Mouse (Mus musculus): ENCODE results near the gene Armc6.

Gene Armc6

DNA sequence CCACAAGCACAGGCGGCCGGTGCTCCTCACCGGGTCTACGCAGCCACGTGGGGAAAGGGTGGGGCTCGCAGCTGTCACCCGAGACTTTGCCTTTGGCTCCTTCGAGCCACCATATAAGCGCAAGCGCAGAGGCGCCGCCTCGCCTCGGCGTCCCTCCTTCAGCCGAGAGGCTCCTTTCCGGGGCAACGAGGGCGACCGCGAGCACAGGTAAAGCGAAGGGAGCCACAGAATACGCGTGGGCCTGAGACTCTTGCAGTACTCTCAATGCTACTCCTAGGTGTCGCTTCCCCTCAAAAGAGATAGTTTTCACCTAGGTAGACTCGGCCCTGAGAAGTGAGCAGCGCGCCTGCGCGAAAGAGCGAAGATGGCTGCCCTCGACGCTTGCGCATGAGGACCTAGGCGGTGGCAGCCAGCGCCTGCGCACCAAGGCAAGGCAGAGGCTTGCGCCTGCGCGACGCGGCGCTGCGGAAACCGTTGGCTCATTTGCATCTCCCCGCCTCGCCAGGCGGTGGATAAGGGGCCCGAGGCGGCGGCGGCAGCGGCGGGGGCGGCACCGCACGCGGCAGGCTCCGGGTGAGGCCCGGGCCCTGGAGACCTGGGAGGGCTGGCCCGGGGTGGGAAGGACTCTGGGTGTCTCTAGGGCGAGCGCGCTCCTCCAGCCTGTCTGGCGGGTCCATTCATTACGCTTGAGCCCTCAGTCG, at the start of gene Armc6, which contains the start of gene Sugp2:
Armc6 (minus strand) TSS at position 387 of the 701 bp plus-strand sequence.
Sugp2 (plus strand) TSS at position 147 of the 701 bp plus-strand sequence.
- DNase-seq = peak; percentile 91 to 93

DNA sequence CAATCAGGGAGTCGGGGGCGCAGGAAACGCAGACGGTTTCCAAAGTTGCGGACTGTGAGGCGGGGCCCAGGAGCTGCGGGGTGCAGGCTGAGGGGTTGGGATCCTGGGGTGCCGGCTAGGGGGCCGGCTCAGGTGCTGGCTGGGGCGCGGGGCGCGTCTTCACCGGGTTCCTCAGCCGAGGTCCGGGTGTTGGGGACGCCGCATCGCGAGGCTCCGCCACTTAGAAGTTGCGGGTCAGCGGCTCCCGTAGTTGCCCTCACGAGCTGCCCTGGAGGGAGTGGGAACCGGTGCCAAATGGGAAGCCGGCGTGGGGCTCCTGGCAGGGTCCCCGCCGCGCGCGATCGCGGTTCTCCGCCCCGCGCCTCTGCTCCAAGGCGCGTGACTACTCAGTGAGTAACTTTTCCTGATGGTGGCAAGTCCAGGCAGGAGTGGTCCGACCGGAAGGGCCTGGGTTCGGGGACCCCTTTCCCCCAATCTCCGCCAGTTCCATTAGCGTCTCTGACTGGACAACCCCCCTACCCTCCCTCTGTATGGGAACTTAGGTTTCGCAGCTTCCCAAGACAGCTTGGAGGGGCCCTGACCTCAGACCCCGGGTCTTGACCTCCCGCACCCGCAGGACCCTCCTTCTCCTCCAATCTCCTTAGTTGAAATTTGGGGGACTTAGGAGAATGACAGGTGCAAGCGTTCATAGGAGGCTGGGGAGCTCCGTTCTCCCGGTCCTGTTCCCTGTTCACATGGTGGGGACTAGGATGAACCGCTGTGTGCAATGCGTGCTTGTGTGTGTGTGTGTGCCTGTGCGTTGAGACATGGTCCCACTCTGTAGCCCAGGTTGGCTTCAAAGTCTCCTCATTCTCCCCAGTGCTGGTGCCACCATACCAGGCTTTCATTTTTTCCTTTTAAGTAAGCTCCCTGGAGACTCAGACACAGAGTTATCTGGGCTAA, 49.1 kb upstream of the Armc6 start:
- DNase-seq = no peak

DNA sequence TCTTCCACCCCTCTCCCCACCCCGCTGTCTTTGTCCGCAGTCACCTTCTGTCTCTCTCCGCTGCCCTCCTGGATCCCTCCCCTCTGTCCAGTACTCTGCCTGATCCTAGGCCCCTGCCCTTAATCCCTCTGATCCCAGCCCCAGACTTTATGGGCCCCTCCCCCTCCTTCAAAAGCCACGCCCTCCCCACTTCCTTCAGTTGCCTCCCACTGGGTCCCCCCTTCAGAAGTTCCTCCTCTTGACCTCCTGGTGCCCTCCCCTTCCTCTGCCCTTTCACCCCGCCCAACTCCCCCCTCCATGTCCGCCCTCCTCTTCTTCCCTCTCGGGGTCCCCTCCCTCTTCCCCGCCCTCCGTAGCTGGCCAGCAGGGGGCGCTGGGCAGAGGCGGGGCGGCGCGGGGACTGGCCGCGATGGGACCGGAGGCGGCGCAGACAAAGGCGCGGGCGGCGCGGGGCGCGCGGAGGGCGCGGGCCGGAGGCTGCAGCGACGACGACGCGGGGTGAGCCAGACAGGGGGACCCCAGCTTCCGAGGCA, 48.4 kb upstream of the Armc6 start, which contains the start of gene Homer3:
Homer3 (plus strand) TSS at position 225 of the 533 bp plus-strand sequence.
- DNase-seq = peak; percentile 89 to 90

DNA sequence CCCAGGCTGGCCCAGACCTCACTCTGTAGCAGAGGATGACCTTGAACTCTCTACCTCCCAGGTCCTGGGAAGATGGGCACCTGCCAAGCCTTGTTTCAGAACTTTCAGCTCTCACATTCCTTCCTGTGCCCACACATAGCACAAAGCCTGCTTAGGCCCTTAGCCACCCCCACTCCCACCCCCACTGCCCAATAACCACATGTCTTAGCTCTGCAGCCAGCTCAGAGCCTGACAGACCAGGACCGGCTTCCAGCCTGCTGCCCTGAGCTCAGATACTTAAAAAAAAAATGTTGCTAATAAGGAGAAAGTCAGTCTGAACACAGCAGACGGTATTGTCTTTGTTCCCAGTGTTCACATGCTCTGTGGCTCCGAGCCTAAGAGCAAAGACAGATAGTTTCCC, 46.7 kb upstream of the Armc6 start:
- DNase-seq = no peak

DNA sequence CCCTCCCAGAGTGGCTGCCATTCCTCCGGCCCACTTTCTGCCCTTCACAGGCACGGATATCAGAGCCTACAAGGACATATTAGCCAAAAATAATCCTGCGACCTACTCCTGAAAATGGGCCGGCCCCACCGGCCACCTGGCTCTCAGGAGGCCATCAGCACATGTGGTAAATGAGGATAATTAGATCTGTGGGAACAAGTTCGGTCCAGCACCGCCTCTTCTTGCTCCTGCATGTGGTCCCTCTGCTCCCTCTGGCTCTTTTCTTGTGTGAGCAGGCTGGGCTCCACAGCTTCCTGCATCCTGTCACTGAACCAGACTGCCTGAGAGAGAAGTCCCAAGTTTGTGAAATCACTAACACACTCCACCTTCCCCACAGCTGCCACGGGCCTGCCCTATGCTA, 45.0 kb upstream of the Armc6 start:
- DNase-seq = no peak

DNA sequence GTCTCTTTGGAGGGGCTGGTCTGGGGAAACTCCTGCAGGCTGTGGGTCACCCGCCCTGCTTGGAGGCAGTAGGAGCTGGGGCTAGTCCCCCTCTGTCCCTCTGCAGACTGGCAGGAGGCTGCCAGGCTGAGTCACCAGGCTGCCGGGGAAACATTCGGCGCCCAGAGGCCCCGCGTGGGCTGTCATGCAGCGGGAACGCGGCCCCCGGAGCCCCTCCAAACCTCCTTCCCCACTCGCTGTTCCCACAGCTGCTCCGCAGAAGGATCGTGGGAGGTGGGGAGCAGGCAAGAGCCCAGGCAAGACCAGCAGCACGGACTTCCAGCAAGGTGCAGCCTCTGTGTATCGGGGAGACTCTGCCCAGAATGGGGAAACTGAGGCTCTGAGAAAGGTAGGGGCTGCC, 43.9 kb upstream of the Armc6 start:
- no peak for DNase-seq

DNA sequence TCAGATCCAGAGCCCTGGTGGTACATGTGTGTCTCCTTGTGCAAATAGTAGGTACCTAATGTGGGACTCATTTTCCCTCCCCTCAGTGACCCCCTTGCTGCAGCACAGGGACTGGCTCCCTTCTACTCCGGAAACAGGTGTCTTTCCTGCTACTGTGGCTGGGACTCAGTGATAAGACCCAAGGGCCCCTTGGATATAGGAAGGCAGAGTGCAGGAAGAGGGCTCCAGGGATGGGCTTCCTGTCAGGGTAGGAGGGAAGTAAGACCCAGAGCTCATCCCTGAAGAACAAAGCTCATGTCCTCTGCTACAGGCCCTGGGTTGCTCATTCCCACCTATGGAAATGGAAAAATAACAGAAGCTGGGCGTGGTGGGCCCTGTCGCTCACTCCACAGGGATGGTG, 42.2 kb upstream of the Armc6 start:
- DNase-seq = no peak

DNA sequence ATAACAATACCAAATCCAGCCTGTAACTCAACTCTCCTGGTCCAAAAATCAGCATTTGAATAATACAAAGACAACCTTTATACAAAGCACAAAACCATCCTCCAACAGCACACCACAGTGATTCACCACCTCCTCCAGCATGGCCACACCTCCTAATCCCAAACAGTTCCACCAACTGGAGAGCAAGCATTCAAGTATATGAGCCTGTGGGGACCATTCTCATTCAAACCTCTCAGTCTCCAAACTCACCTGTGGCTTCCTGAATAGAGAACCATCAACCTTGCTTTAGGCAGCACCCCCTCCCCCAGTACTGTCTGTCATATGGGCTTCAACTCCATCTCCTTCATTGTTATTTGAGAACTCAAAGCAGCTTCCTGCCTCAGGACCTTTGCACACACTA, 40.1 kb upstream of the Armc6 start:
- no peak for DNase-seq

DNA sequence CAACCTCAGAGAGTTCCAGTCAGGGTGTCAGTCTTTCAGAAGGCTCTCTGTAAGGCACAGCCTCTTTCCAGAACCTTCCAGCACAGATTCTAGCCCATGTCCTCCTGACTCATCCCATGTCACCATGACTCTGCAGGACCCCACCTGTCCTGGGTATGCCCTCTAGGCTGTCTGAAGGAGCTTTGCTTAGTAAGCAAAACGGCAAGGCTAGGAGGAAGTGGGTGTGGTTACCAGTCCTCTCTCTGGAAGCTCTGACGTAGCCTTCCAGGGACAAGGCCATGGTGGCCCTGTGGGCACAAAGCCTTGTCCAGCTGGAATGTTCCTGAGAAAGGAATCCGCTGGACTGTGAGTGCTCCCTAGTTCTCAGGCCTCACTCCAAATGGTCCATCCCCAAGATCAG, 38.7 kb upstream of the Armc6 start:
- no peak for DNase-seq

DNA sequence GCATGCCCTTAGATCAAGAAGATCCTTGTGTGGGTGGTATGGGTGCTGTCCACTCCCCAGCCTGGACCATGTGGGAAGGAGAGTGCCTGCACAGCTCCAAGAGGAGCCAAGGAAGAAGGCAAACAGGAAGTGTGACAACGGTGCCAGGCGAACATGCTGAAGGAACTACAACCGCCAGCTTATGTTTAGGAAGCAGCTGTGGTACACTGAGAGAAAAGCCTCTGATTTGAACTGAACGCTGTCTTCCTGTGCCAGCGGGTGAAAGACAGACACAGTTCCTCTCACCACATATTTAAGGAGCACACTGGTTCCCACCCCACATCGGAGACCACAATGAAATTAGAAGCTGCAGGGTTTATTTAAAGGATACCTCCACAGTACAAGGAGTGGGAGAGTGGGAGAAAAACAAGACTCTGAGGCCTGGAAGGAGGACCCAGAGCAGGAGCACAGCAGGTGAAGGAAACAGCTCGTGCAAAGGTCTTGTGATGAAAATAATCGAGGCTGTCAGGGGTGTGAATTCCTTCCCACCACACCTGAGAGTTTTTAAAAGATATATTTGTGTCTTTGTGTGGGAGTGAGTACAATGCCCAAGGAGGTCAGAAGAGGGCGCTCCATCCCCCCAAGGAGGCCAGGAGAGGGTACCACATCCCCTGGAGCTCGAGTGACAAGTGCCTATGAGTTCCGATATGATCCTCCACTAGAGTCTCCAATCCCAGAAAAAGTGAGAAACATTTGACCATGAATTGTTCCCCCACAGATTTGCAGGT, 34.7 kb upstream of the Armc6 start:
- DNase-seq = peak in 1 of 2 experiments; percentile 15

DNA sequence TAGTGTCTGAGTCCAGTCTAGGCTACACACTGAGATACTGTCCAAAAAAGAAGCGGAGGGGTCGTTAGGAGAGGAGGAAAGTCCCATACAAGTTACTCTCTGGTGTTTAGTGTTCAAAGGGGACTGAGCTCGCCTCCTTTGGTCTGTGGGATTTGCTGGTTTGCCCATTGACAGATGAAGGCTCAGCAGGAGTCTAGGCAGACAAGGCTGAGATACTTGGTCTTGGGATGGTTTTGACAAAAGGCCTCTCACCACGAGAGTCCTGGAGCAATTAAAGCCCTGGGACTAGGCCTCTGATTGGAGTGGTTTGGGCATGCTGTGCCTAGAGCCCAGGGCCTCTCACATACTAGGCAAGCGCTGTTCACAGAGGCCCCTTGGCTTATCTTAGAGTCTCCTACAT, 34.0 kb upstream of the Armc6 start:
- DNase-seq = no peak

DNA sequence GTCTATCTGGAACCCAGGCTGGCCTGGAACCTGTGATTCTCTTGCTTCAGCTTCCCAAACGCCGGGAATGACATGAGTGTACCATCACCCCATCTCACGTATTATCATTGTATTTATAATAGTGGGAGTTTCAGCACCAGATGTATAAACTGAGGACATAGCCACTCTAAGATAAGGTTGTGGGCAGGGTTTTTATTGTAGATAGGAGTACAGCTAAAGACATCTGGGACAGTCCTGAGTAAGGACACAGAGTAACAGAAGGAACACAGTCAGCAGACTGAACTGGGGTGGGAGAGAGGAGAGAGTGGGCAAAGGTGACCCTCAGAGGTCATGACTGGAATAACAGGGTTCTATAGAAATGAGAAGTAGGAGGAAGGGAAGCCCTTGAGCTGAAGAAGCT, 33.4 kb upstream of the Armc6 start:
- DNase-seq = no peak

DNA sequence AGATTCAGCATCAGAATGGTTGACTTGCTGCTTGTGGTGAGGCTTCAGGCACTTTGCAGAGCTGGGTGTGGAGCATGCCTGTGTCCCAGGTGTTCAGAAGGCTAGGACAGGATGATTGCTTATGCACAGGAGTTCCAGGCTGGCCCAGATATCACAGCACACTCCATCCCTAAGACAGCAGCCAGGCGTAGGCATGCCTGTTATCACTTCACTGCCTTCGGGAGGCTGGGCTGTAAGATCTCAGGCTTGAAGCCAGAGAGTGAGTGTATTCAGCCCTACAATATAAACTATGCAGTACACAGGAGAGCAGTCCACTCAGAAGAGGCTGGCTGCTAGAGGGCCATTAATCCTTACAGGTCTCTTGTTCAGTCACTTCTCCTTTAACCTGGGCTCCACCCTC, 24.8 kb upstream of the Armc6 start:
- no peak for DNase-seq

DNA sequence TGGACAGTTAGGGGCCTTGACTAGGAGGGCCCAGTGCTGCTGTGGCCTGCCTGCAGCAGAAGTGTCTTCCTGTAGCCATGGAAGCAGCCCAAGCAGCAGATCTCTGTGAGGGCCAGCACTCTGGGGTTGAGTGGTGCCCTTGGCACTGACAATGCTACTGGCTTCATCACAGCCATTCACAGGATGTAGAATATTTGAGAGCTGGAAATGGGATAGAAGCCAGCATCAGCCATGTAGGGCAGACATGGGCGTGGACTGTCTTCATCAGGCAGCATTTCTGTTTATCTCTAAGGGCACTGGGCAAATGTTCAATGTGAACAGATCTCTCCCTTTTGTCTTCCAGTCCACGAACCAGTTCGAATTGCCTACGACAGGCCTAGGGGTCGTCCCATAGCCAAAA, 24.3 kb upstream of the Armc6 start:
- DNase-seq = no peak

DNA sequence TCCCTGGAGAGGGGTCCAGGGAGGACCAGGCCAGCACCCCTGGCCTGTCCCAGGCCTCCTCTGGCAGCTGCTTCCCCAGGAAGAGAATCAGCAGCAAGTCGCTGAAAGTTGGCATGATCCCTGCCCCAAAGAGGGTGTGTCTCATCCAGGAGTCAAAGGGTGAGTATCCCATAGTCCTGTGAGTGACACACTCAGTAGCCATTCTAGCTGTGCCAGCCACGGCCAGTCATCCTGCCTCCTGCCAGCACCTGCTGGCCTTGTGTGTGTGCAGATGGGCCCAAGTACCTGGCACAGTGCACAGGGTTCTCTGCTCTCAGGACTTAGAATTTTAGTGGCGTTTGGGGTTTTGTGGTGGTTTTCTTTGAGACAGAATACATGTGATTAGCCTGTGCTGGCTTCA, 23.2 kb upstream of the Armc6 start:
- no peak for DNase-seq

DNA sequence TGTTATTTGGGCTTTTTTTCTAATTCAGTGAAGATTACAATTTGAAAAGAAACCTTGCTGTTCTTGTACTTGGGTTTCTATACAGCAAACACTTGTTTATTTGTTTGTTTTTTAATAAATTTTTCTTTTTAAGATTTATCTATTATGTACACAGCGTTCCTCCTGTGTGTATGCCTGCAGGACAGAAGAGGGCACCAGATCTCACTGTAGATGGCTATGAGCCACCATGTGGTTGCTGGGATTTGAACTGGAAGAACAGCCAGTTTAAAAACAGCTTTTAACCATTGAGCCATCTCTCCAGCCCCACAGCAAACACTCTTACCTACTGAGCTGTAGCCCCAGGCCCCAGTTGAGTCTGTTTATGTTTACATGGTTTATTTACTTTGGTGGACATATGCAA, 20.4 kb upstream of the Armc6 start:
- DNase-seq = no peak

DNA sequence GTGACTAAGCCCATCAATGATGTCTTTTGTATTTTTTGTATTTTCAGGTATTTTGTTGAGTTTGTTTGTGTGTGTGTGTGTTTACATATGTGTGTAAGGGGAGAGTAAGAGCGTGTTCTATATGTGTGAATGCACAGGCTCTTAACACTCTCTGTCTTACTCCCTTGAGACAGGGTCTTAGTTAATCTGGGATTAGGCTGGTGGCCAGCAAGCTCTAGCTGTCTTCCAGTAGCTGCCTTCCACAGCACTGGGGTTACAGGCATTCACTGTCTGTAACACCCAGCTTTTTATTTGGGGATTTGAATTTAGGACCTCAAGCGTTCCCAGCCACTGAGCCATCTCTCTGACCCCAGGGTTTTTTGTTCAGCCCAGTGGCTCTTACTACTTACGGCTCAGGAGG, 13.6 kb upstream of the Armc6 start:
- DNase-seq = no peak

DNA sequence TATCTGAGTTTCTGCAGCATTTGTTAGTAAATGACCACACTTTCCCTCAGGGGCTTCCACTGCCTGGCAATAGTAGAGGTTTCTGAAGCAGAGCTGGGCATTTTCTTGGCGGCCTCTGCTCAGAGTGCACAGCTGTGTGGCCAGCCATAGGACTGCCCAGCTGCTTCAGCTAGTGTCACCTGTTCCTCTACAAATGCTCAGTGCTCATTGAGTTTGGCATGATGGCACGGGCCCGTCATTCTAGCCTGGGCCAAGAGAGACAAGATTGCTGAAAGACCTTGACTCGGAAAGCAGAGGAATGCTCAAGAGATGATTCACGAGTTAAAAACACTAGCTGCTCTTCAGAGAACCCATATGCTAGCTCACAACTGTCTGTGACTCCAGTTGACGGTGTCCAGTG, 12.4 kb upstream of the Armc6 start:
- DNase-seq = no peak

DNA sequence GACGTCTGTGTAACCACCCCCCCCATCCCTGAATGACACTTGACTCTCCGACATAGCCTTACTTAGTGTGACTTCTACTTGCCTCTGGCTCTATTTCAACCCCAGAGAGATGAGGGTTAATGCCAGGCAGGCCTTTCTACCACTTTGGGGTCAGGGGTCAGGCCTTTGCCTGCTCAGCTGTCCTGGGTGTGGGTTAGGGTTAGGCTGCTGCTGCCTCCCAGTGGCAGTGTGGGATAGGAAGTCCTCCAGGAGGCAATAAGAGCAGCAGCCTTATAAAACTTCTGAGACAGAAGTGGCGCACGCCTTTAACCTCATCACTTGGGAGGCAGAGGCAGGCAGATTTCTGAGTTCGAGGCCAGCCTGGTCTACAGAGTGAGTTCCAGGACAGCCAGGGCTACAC, 6.4 kb upstream of the Armc6 start:
- DNase-seq = no peak

DNA sequence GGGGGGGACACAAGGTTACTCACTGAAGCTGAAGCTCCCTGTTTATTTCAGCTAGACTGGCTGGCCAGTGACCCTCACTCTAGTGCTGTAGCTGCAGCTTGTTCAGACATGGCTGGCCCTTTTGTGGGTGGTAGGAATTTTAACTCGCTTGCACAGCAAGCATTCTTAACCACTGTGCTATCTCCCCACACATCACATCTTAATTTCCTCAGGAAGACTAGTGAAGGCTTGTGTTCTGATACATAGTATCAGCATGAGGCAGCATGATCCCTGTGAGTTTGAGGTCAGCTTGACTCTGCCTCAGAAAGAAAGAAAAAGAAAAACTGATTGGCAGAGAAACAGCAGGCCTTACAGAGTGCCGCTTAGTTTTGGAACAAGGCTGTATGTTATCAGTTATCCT, 3.6 kb upstream of the Armc6 start:
- no peak for DNase-seq

DNA sequence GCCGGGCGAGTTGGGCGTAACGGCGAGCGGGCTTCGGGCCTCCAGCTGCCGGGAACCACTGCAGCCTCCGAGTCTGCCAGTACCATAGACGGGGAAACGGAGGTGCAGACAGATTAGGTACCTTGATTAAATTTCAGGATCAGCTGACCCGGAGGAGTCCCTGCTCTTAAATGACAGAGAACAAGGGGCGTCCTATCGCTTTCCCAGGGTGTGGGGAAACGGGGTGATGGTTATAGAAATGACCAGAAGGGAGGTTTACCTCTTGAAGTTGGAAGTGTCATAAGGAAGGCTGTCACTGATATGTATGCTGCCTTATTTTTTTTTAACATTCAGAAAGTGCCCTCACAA, 489 bp upstream of the Armc6 start:
- DNase-seq = no peak

DNA sequence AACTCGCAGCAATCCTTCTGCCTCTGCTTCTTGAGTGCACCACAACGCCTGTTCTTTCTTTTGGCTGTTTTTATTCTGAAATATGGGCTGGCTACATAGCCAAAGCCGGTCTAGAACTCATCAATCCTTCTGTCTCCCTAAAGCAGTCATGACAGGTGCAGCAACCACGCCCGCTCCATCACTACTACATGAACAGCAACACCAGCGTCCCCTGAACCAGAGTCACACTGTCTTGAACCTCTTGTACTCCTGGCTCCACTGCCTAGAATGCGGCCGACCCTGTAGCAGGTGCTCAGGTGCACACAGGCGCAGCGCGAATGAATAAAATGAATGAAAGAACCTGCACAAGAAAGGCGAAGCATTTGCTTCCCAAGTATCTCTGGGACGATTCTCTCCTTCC, 660 bp downstream of the Armc6 start:
- no peak for DNase-seq

DNA sequence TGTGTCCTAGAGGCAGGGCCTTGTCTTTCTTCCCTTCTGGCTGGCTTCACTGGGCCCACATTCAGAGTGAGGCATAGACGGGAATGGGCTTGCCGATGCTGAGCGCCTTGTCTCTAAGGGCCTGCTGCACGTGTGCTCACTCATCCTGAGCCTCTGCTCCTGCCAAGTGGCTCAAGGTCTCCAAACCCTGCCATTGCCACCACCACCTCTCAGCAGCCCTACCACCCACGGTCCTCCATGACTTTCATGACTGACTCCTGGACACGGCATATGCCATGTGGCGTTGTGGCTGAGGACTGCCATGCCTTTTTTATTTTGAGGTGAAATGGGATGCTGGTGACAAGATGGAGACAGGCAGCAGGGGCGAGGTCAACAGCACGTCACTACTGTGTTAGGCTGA, 3.4 kb downstream of the Armc6 start:
- DNase-seq = no peak

Data from spleen, adult 18-20 months (tissue).